Mouse (Mus musculus) midbrain, postnatal 0 days (tissue): ENCODE results near the gene Noxo1. TPM values are rescaled to one million over a fixed set of nuclear protein-coding genes. Genes with fewer than 3 reads are reported as not detected.
"Not testable (repeated sequence)": the region's sequence is repeated elsewhere in the genome, so short reads cannot be mapped to it uniquely, and the experiment has no call there.

Experiments
- ATAC-seq: fragments of 200-750 bp; cut with Nextera tagmentation; 2 replicates; pipeline ENCODE4 v1.8.0; 2017; ENCODE audit warnings: moderate number of reproducible peaks, mild to moderate bottlenecking, moderate TSS enrichment, moderate library complexity; ENCODE audit not compliant: low FRiP score
- DNase-seq: peaks from one replicate; pipeline ENCODE4 v3.0.0-alpha.2; 2015; ENCODE audit warnings: low spot score
- H3K27ac ChIP-seq: fragments of 300-500 bp; sonication (generic); 2 replicates; pipeline ENCODE4 v1.5.1; 2014; ENCODE audit warnings: low read depth, mild to moderate bottlenecking, low read length, mixed read lengths
- H3K27me3 ChIP-seq: fragments of 300-500 bp; sonication (generic); 2 replicates; pipeline ENCODE4 v1.6.1; 2014; ENCODE audit warnings: low read length, control low read depth, mixed read lengths; ENCODE audit not compliant: insufficient read depth
- H3K36me3 ChIP-seq: fragments of 300-500 bp; sonication (generic); 2 replicates; pipeline ENCODE4 v1.6.1; 2014; ENCODE audit warnings: low read length, control low read depth, mixed read lengths; ENCODE audit not compliant: insufficient read depth
- H3K4me1 ChIP-seq: fragments of 300-500 bp; sonication (generic); 2 replicates; pipeline ENCODE4 v1.6.1; 2014; ENCODE audit warnings: mild to moderate bottlenecking, control low read depth, antibody characterized with exemption, low read length, mixed read lengths; ENCODE audit not compliant: insufficient read depth
- H3K4me2 ChIP-seq: fragments of 300-500 bp; sonication (generic); 2 replicates; pipeline ENCODE4 v1.6.1; 2014; ENCODE audit warnings: low read depth, mild to moderate bottlenecking, low read length, mixed read lengths; ENCODE audit not compliant: poor library complexity, severe bottlenecking
- H3K4me3 ChIP-seq: fragments of 300-500 bp; sonication (generic); 2 replicates; pipeline ENCODE4 v1.5.1; 2014; ENCODE audit warnings: low read depth, mild to moderate bottlenecking, low read length, moderate library complexity
- H3K9ac ChIP-seq: fragments of 300-500 bp; sonication (generic); replicated peaks from 2 replicates; pipeline ENCODE4 v1.6.1; 2014; ENCODE audit warnings: mild to moderate bottlenecking, low read length, moderate library complexity, mixed read lengths; ENCODE audit not compliant: poor library complexity, severe bottlenecking
- H3K9me3 ChIP-seq: fragments of 300-500 bp; sonication (generic); 2 replicates; pipeline ENCODE4 v1.6.1; 2016; ENCODE audit warnings: low read length, control low read depth
- CTCF ChIP-seq: IDR thresholded peaks from 2 replicates; pipeline ENCODE4 v1.5.1; 2016; ENCODE audit warnings: antibody characterized with exemption, mild to moderate bottlenecking
- WGBS: fragments of 180-500 bp; shearing (Covaris S2); extraction: QIAGEN DNeasy Blood & Tissue Kit; methylation state at CpG from one replicate; pipeline ENCODE4 v1.1.7; 2014; 5-methylcytosine and 5-hydroxymethylcytosine counted together
- polyA plus RNA-seq: library from polyadenylated mRNA; unstranded; fragments of >200 nt; fragmentation: Nextera tagmentation; extraction: Ambion mirVana; gene quantifications from 2 replicates; pipeline ENCODE4 v1.2.1, GENCODE M21; 2015
- total RNA-seq: library from RNA; depleted of rRNA; stranded (reverse); fragments of >200 nt; gene quantifications from 2 replicates; pipeline ENCODE4 v1.2.3, GENCODE M21; 2014

Gene Noxo1
- total and polyA plus RNA-seq, 2 experiments from 2014 or later, result 1.9 to 11.1 TPM

GRCm38 (mm10) chr17:24658017-24658758 is 37.8 kb upstream of the Noxo1 start, which contains the start of gene Npw:
Gene Npw (minus strand): TSS chr17:24658457.
- H3K4me3 ChIP-seq, result peak within 1 kb of the TSS; percentile 28
- peak within 1 kb of the TSS; percentile 48 for H3K4me2 ChIP-seq
- H3K9ac ChIP-seq, result peak within 1 kb of the TSS; percentile 48; the same call in 1 of the 2 replicates
- TF ChIP-seq CTCF, result no peak
- peaks cover 38% of the 10 kb centered on the region for H3K27me3 ChIP-seq
- no peaks in the 10 kb centered on the region for H3K9me3 ChIP-seq
- H3K27ac ChIP-seq, result no peak within 1 kb of the TSS
- 2% methylated on average over 47 of the region's 47 CpGs for WGBS
- H3K36me3 ChIP-seq, result no peaks in the 10 kb centered on the region
- no peak for ATAC-seq
- peaks cover 6% of the 10 kb centered on the region; the same call in 1 of the 2 replicates for H3K4me1 ChIP-seq
- DNase-seq, result no peak

- not testable (repeated sequence) for DNase-seq, H3K9ac ChIP-seq, H3K36me3 ChIP-seq, ATAC-seq, H3K27ac ChIP-seq, H3K27me3 ChIP-seq, H3K9me3 ChIP-seq, H3K4me2 ChIP-seq, H3K4me3 ChIP-seq
- H3K4me1 ChIP-seq, result peaks cover 11% of the 10 kb centered on the region; the same call in 1 of the 2 replicates
- WGBS, result 74% methylated on average over 7 of the region's 7 CpGs
Measured at GRCm38 (mm10) chr17:24667011-24667410, 29.0 kb upstream of the Noxo1 start.

GRCm38 (mm10) chr17:24667416-24667815 is 28.6 kb upstream of the Noxo1 start:
- peak; percentile 69 for DNase-seq
- no peaks in the 10 kb centered on the region for H3K36me3 ChIP-seq
- TF ChIP-seq CTCF, result peak; percentile 81
- no peak overlapping the region for H3K4me3 ChIP-seq
- no peak for ATAC-seq
- no peaks in the 10 kb centered on the region for H3K27me3 ChIP-seq
- WGBS, result 29% methylated on average over 6 of the region's 6 CpGs
- peaks cover 15% of the 10 kb centered on the region; the same call in 1 of the 2 replicates for H3K4me1 ChIP-seq
- H3K27ac ChIP-seq, result no peak overlapping the region
- H3K4me2 ChIP-seq, result no peak overlapping the region
- no peak overlapping the region for H3K9ac ChIP-seq
- H3K9me3 ChIP-seq, result no peaks in the 10 kb centered on the region

GRCm38 (mm10) chr17:24669214-24669544 is 26.9 kb upstream of the Noxo1 start:
- 12% methylated on average over 15 of the region's 15 CpGs for WGBS
- H3K36me3 ChIP-seq, H3K9me3 ChIP-seq, H3K27me3 ChIP-seq, DNase-seq: not testable (repeated sequence)
- H3K27ac ChIP-seq, result peak overlapping the region; percentile 82
- peak overlapping the region; percentile 69 for H3K4me2 ChIP-seq
- peak; percentile 29 for ATAC-seq
- H3K4me3 ChIP-seq, result peak overlapping the region; percentile 86
- H3K9ac ChIP-seq, result peak overlapping the region; percentile 83; the same call in 1 of the 2 replicates
- H3K4me1 ChIP-seq, result peaks cover 15% of the 10 kb centered on the region; the same call in 1 of the 2 replicates

GRCm38 (mm10) chr17:24669545-24670245 is 26.3 kb upstream of the Noxo1 start, which contains the start of gene Zfp598:
Gene Zfp598 (plus strand): TSS chr17:24669687.
- Histone ChIP-seq H3K36me3 (no peaks in the 10 kb centered on the region), H3K4me1 (peaks cover 15% of the 10 kb centered on the region; the same call in 1 of the 2 replicates), H3K9me3 (no peaks in the 10 kb centered on the region), H3K27ac (peak within 1 kb of the TSS; percentile 82), H3K27me3 (no peaks in the 10 kb centered on the region), H3K4me2 (peak within 1 kb of the TSS; percentile 69), H3K9ac (peak within 1 kb of the TSS; percentile 83), H3K4me3 (peak within 1 kb of the TSS; percentile 86)
- ATAC-seq (peak; percentile 98), DNase-seq (peak; percentile 97)
- WGBS, result under 1% methylated on average over 68 of the region's 80 CpGs
- TF ChIP-seq CTCF, result peak; percentile 36; the same call in 1 of the 2 replicates
